13 mouse cellular contexts compared by ENCODE assay signal in the genomic region with DNA sequence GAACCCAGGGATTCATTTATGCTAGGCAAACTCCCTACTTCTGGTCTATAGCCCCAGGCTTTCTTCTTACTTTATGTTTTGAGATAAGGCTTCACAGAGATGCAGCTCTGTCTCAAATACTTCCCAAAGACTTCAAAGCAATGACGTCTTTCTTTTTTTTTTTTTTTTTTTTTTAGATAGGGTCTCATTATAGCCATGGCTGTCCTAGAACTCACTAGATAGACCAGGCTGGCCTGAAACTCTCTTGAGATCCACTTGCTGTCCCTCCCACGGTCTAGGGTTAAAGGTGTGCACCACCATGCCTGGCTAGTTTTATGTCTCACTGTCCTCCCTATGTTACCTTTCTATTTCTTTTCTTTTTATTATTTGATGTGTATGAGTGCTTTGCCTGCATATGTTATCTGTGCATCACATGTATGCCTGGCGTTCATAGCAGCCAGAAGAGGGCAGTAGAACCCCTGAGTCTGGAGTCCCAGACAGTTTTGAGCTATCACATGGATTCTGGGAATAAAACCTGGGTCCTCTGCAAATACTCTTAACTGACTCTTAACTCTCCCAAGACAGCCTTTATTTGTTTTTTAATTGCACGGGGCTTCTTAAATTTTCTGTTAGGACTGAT. TPM values are rescaled to one million over a fixed set of nuclear protein-coding genes. Genes with fewer than 3 reads are reported as not detected.
DNase-seq lines count a peak whose midpoint lies in the region; ATAC-seq and TF ChIP-seq lines count a peak whose summit lies in the region.
"Had no signal": no experiment of that assay in that cellular context is flagged by ENCODE, and none has a peak within 500 bp of the region (broad histone marks: within the 10 kb centered on the region; RNA-seq: fewer than 3 reads in every experiment).

No protein-coding gene starts in this region.

- no peak overlapping the region for H3K27ac ChIP-seq in forebrain, postnatal 0 days (ENCODE audit: low read depth, low read length)
- no peak overlapping the region for H3K27ac ChIP-seq in forebrain, embryonic 16.5 days (ENCODE audit: low read length)
- no peak overlapping the region for H3K27ac ChIP-seq in liver, adult 2 months (replicated peaks; ENCODE audit: insufficient read depth, low read depth, low read length)
- H3K27ac ChIP-seq in kidney, embryonic 14.5 days (ENCODE audit: low read depth, low read length), result no peak overlapping the region
- H3K27ac ChIP-seq: embryonic facial prominence, embryonic 13.5 days; forebrain, embryonic 15.5 days; hindbrain, embryonic 14.5 days had no signal

- no peaks in the 10 kb centered on the region for H3K27me3 ChIP-seq in forebrain, postnatal 0 days (ENCODE audit: insufficient read depth, low read length)
- no peaks in the 10 kb centered on the region for H3K27me3 ChIP-seq in forebrain, embryonic 16.5 days (replicated peaks; ENCODE audit: control insufficient read depth, insufficient read depth, low read length)
- 0 out of 2 replicates have a peak, but pooled peaks cover 2% of the 10 kb centered on the region for H3K27me3 ChIP-seq in liver, adult 2 months (ENCODE audit: control insufficient read depth, insufficient read depth, low read length)
- no peaks in the 10 kb centered on the region for H3K27me3 ChIP-seq in Patski
- H3K27me3 ChIP-seq in kidney, embryonic 14.5 days (ENCODE audit: control insufficient read depth, insufficient read depth, low read length), result no peaks in the 10 kb centered on the region
- H3K27me3 ChIP-seq: embryonic facial prominence, embryonic 13.5 days; forebrain, embryonic 15.5 days had no signal

- H3K9me3 ChIP-seq in forebrain, postnatal 0 days (ENCODE audit: low read length), result no peaks in the 10 kb centered on the region
- no peaks in the 10 kb centered on the region for H3K9me3 ChIP-seq in forebrain, embryonic 16.5 days (ENCODE audit: control insufficient read depth, low read length)
- no peaks in the 10 kb centered on the region for H3K9me3 ChIP-seq in kidney, embryonic 14.5 days (ENCODE audit: control insufficient read depth, low read length)
- H3K9me3 ChIP-seq: embryonic facial prominence, embryonic 13.5 days; forebrain, embryonic 15.5 days had no signal

- TF ChIP-seq POLR2A in liver, adult 2 months (IDR thresholded peaks at IDR 0.05; ENCODE audit: extremely low read depth, insufficient read depth, low read length), result no peak

- peak; percentile 26; the same call in 1 of the 2 replicates for TF ChIP-seq CTCF in forebrain, postnatal 0 days (IDR thresholded peaks at IDR 0.05; ENCODE audit: low read depth)
- TF ChIP-seq CTCF in liver, adult 2 months (IDR thresholded peaks at IDR 0.05; ENCODE audit: low read depth, low read length), result peak; percentile 41; the same call in 1 of the 2 replicates
- TF ChIP-seq CTCF in Patski (IDR thresholded peaks at IDR 0.05), result peak; percentile 55

- H3K79me2 ChIP-seq in liver, adult 2 months (ENCODE audit: control insufficient read depth, insufficient read depth, low read length), result no peaks in the 10 kb centered on the region

- H3K4me2 ChIP-seq in forebrain, postnatal 0 days (ENCODE audit: low read depth), result no peak overlapping the region
- H3K4me2 ChIP-seq in forebrain, embryonic 16.5 days (ENCODE audit: low read length), result no peak overlapping the region
- H3K4me2 ChIP-seq in kidney, embryonic 14.5 days (replicated peaks; ENCODE audit: low read depth, low read length), result no peak overlapping the region
- H3K4me2 ChIP-seq: embryonic facial prominence, embryonic 13.5 days; forebrain, embryonic 15.5 days; hindbrain, embryonic 14.5 days had no signal

- no peak for DNase-seq in forebrain, postnatal 0 days
- DNase-seq in liver, adult 2 months (ENCODE audit: extremely low read depth, low read depth, low spot score), result peak; percentile 9
- no peak for DNase-seq in liver
- peak; percentile 45 for DNase-seq in A20 (ENCODE audit: low read depth, low spot score)
- no peak for DNase-seq in Patski (ENCODE audit: low read depth, low spot score)
- DNase-seq in urinary bladder, postnatal 10 days (ENCODE audit: low spot score), result no peak
- DNase-seq: adrenal gland, adult 2 months; thymus, adult 18-20 months had no signal

- H3K9ac ChIP-seq in forebrain, postnatal 0 days, result no peak overlapping the region
- no peak overlapping the region for H3K9ac ChIP-seq in forebrain, embryonic 16.5 days (replicated peaks; ENCODE audit: low read depth, low read length)
- no peak overlapping the region for H3K9ac ChIP-seq in liver, adult 2 months (ENCODE audit: low read depth, low read length)
- H3K9ac ChIP-seq in kidney, embryonic 14.5 days (ENCODE audit: low read depth, low read length), result no peak overlapping the region
- H3K9ac ChIP-seq: embryonic facial prominence, embryonic 13.5 days; forebrain, embryonic 15.5 days; hindbrain, embryonic 14.5 days had no signal

- in situ Hi-C loops in Patski (cut with MboI; ENCODE audit: low pct_unique_long_range_greater_than_20kb), result no loop called here

- 0 out of 2 replicates have a peak, but pooled peaks cover 4% of the 10 kb centered on the region for H3K4me1 ChIP-seq in forebrain, postnatal 0 days (ENCODE audit: insufficient read depth)
- H3K4me1 ChIP-seq in forebrain, embryonic 16.5 days (replicated peaks; ENCODE audit: control insufficient read depth, insufficient read depth, low read length), result 0 out of 2 replicates have a peak, but pooled peaks cover 2% of the 10 kb centered on the region
- no peaks in the 10 kb centered on the region; the same call in 1 of the 2 replicates for H3K4me1 ChIP-seq in liver, adult 2 months (ENCODE audit: control insufficient read depth, insufficient read depth, low read length)
- peaks cover 11% of the 10 kb centered on the region; the same call in 1 of the 2 replicates for H3K4me1 ChIP-seq in kidney, embryonic 14.5 days (ENCODE audit: control insufficient read depth, insufficient read depth, low read length)

- no peaks in the 10 kb centered on the region for H3K36me3 ChIP-seq in forebrain, postnatal 0 days (ENCODE audit: insufficient read depth)
- H3K36me3 ChIP-seq in forebrain, embryonic 16.5 days (ENCODE audit: control insufficient read depth, insufficient read depth), result no peaks in the 10 kb centered on the region
- H3K36me3 ChIP-seq in liver, adult 2 months (ENCODE audit: control insufficient read depth, insufficient read depth, low read length), result no peaks in the 10 kb centered on the region
- no peaks in the 10 kb centered on the region for H3K36me3 ChIP-seq in kidney, embryonic 14.5 days (ENCODE audit: control insufficient read depth, insufficient read depth, low read length)
- H3K36me3 ChIP-seq: embryonic facial prominence, embryonic 13.5 days; forebrain, embryonic 15.5 days had no signal

- ATAC-seq in forebrain, postnatal 0 days, result no peak
- ATAC-seq in forebrain, embryonic 16.5 days, result no peak
- no peak for ATAC-seq in Patski
- ATAC-seq in kidney, embryonic 14.5 days (ENCODE audit: low FRiP score, low TSS enrichment), result no peak
- ATAC-seq: forebrain, embryonic 15.5 days had no signal

- CTCF ChIA-PET in Patski (lab: Charles Lee), result interaction anchor here (0.7 to 1.5 kb wide), 5 partner anchors 8 to 16 kb away, joined by 3 to 4 read pairs (median 3); no protein-coding TSS in a partner anchor

- POLR2A ChIA-PET in Patski (lab: Charles Lee), result no interaction called here

- no peak overlapping the region for H3K4me3 ChIP-seq in forebrain, postnatal 0 days (ENCODE audit: low read depth, low read length)
- H3K4me3 ChIP-seq in forebrain, embryonic 16.5 days (replicated peaks; ENCODE audit: low read length), result no peak overlapping the region
- no peak overlapping the region for H3K4me3 ChIP-seq in liver, adult 2 months (ENCODE audit: insufficient read depth, low read depth, low read length)
- no peak overlapping the region for H3K4me3 ChIP-seq in kidney, embryonic 14.5 days (ENCODE audit: low read length)
- H3K4me3 ChIP-seq: embryonic facial prominence, embryonic 13.5 days; forebrain, embryonic 15.5 days had no signal

- WGBS in forebrain, postnatal 0 days, result 45% methylated on average over 4 of the region's 4 CpGs
- 46% methylated on average over 4 of the region's 4 CpGs for WGBS in forebrain, embryonic 16.5 days
- 51% methylated on average over 4 of the region's 4 CpGs for WGBS in liver, adult 2 months
- 54% methylated on average over 4 of the region's 4 CpGs for WGBS in kidney, embryonic 14.5 days

RNA-seq across cellular contexts. Expression of gene Zbtb38, which starts 37.9 kb away (rescaled TPM):
- total RNA-seq in forebrain, postnatal 0 days (2014; rRNA removed), result 57.6 and 68.3 TPM in 2 replicates
- 31.8 and 44.2 TPM in 2 replicates for polyA plus RNA-seq in forebrain, postnatal 0 days (2015; fragmentation: Nextera tagmentation; extraction: Ambion mirVana)
- 52.3 and 54.0 TPM in 2 replicates for polyA plus RNA-seq in forebrain, embryonic 16.5 days (2015; fragmentation: Nextera tagmentation; extraction: Ambion mirVana)
- total RNA-seq in liver, adult 2 months (2014; rRNA removed), result 12.4 and 13.6 TPM in 2 replicates
- polyA plus RNA-seq in liver, adult 2 months (2012; rRNA removed), result 2.9 and 3.6 TPM in 2 replicates
- polyA plus RNA-seq in Patski (2021), result 59.2 TPM
- polyA plus RNA-seq in kidney, embryonic 14.5 days (2014; fragmentation: Nextera tagmentation; extraction: Ambion mirVana), result 15.6 and 20.5 TPM in 2 replicates

Comparison
In these comparisons a context has a peak if more than half of its experiments do, and no peak if none do; other contexts are left out.
1. DNase-seq: peak in liver, adult 2 months (single experiment) and A20 (single experiment); none in forebrain, postnatal 0 days (single experiment), liver (single experiment), Patski (single experiment) and urinary bladder, postnatal 10 days (single experiment).
2. Peak in every context shown above with its lines, with median percentiles within 50 percentile points of each other: CTCF ChIP-seq.